Mouse (Mus musculus) right cerebral cortex, postnatal 4 days (tissue): ENCODE measurements around the gene Amot.

Source experiments
- DNase-seq: peaks from one replicate; pipeline ENCODE4 v3.0.0-alpha.2; 2022

The Amot gene

DNA sequence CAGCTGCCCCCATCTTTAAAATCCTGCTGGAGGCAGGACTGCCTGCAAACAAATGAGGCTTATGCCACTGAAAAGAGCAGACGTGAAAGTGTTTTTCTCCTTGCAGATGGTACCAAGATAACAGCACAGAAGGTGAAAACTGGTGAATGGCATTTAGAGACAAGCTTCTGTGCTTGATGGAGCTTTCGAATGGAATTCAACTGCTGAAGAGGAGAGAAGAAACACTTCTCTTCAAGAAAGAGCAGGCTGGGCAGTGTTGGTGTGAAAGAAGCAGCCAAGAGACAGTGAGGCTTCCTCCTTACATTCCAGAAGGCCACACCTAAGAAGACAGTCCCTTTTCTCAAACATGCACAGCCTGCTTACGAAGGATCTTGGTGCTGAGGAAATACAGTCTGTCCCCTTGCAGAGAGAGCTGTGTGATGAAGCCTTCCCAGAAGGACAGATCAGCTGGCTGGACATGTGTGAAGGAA, 27.2 kb downstream of the Amot start:
- no peak for DNase-seq

DNA sequence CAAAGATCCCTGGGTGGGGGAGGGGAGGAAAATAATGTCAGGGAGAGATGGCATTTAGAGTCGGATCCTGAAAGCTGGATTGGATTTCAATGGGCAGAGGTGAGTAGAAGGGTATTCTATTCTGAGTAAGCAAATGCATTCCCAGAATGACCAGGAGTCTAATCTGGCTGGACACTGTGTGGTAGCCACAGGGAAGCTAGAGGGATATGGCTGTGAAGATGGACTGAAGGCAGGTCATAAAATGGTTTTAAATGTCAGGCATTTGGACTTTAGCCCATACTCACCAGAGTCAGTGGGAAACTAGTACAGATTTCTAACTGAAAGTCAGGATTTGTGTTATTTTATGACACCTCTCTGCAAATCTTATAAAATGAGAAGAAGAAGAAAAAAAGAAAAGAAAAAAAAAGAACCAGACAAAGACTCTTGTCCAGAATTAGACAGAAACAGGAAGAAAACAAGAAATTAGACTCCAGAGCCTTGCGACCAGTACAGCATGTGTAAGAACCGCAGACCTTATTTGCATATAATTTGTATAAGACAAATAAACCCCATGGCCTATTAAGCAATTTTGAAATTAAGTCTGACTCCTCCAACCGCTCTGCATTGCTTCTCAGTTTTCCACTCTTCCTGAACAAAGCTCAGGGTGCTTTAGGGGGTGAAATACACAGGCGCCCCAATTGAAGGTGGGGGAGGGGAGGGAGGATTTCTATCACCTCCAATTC, 27.8 kb downstream of the Amot start:
- DNase-seq = no peak

DNA sequence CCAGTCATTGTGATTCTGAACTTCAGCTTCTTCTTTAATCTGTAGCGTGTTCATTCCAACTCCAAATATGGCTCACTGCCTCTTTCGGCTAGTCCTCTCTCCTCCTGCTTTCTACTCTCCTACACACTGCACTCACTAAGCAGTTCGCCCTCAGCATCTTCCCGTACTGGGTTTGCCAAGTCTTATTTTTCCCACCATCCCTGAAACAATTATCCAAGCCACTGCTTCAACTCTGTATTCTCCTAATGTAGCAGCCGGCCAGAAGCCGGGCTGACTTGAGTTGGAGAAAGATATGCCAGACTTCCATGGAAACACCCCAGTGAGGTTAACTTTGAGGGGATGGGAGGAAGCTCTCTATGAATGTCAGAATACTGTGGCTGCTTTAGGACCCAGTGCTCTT, 36.7 kb downstream of the Amot start:
- DNase-seq = no peak

DNA sequence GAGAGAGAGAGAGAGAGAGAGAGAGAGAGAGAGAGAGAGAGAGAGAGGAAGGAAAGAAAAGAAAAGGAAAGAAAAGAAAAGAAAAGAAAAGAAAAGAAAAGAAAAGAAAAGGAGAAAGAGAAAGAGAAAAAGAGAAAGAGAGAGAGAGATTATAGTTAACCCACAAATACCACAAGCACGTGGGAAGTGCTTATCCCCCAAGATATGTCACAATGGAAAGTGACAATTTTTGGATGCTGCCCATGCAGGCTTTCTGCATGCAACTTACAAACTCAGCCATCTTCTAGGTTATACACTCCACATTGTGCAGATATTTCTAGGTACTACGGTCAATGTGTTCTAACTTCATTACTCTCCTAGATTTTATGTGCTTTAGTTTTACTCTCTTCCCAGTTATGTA, 41.5 kb downstream of the Amot start:
- DNase-seq = no peak

DNA sequence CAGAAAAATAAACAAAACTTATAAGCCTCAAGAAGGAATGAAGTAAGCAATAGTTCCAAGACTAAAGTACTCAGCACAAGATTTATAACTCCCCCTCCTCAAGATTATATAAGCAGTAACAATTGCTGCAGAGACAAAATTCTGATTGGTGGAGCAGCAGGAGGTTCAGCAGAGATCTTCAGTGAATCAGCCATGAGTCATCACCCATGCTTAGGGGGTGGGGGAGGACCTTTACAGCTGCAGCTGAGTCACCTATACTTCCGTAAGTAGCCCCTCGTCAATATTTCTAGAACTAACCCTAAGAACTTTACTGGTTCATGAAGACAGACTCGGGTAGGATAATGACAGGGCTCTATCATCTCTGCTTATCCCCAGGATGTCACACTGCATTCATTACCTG, 43.6 kb downstream of the Amot start:
- DNase-seq = no peak

DNA sequence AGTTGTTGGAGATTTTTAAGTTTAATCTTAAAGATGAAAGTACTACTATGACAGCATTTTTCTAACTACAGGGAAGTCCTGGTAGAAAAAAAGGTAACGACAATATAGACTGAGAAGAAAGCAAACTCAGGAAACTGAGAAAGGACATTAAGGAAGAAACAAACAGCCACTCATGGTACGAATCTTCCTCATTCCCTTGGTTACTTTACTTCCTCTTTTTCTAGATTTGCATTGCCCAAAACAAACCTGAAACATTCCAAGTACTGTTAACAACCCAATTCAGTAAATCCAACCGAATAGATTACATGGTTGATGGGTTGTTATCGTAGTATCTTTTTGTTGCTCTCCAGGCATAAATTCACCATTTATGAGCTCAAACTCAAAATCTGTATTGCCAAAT, 48.7 kb downstream of the Amot start:
- no peak for DNase-seq

DNA sequence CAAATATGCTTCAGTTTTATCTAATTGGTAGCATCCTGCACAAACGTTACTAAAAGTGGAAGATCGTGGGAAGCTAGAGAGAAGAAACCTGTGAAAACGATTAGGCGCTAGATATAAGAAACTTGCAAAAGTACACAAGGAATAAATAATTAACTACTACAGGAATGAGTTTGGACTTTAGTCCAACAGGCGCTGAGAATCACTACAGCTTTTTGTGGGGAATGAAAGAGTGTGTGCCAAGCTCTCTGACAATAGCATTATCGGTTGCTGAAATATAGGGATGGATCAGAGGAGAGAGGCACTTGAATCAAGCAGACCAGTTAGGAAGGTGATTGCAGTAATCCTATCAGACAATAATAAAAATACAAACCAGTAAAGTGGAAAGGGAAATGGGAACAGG, 49.4 kb downstream of the Amot start:
- no peak for DNase-seq

DNA sequence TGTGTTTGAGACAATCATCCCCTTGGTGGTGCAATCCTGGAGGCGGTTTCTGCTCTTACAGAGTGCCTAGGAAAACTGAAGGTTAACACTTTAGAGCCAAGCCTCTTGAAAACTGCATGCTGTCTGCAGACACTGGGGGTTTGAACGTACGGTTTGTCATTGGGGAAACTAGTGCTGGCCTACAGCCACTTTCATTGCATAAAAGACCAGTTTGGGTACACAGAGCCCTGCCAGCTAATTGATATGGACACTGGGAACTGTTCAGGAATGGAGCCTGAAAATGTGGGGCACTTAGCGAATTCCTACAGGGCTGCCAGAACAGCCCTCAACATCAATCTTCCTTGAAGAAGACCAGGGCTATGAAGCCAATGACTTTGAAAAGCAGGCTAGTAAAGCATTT, 50.2 kb downstream of the Amot start:
- DNase-seq = no peak

DNA sequence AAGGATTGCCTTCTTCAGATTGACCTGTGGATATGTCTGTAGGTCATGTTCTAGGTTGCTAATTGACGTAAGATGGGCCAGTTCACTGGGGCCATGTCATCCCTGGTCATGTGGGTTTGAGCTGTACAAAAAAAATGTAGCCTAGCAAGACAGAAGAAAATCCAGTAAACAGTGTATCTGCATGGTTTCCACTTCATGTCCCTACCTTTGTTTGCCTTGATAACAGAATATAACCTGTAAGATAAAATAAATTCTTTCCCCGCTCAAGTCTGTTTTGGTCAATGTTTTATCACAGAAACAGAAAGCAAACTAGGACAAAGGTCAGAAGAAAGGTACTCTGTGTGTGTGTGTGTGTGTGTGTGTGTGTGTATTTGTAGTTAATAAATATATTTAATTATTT, 63.5 kb downstream of the Amot start:
- DNase-seq = no peak

DNA sequence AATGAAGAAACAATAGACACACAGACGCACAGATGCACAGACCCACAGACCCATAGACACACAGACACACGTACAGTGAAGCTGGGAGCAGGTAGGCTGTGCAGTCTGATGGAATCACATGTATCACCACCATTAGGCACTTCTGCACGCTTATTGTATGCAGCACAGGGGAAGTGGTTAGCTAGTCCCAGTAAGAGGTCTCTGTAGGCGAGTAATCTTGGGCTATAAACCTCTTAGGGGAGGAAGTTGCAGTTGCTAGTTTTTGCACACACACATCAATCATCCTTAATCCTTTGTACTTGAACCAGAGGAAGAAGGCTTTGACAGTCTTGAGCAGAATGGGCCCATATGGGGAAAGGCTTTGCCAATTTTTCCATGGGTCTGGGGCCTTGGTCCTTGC, 71.3 kb downstream of the Amot start:
- no peak for DNase-seq

DNA sequence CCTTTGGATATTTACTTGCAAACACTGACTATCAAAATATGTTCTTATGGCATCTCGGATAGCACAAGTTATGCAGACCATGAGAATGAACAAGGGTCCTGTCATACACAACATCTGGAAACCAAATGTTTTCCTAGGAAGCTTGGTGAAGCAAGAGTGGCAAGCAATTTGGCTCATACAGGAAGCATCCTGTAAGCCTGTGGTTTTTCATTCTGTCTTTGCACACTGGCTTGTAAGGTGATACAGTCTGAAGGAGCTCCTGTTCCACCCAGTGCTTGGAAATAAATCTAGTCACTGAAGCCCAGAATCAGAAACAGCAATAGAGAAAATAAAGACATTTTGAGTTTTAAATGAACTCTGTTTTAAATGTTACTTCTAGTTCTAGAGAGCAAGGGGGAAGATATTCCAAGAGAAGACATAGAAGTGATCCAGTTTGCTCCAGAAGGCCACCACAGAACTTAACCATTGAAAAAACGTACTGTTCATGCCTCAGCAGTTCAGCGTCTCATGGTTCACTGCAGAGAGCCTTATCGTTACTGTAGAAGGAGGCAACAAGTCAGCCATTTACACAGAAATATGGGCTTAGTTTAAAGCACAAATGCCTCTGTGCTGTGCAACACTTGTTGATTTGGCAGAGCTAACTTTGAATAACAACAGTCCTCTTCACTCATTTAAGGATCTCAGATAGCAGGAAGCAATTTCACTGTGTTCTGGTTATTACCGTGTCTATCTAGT, 74.0 kb downstream of the Amot start:
- no peak for DNase-seq

DNA sequence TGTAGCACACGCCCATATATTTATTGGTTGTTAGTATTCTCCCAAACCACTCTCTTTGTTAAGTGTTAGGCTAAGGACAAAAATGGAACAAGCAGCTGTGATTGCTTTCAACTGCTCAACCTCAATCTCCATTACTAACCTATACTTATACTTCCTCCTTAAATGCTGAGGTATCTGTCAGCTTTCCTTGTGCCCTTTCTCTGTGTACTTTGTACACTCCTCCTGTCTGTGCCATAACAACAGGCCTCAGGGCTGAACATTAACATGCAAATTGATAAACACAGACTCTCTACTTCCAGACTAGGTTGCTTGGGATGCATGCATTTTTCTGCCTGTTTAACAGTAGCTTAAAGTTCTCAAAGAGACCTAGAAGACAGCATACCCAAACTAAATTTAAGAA, 76.2 kb downstream of the Amot start:
- no peak for DNase-seq

DNA sequence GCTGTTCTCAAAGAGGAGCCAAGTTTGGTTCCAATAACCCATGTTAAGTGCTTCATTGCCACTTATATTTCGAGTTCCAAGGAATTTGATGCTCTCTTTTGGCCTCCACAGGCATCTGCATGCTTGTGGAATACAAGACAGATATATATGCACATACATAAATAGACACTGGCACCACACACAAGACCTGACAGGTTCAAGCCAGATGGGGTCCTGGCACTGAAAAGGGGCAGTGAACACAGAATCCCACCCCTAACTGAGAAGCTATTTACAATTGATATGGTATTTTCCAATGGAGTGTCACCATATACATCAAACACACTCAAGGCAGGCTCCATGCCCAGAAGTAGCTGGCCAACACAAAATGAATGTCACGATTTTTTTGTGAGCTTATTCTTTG, 81.0 kb downstream of the Amot start:
- no peak for DNase-seq

DNA sequence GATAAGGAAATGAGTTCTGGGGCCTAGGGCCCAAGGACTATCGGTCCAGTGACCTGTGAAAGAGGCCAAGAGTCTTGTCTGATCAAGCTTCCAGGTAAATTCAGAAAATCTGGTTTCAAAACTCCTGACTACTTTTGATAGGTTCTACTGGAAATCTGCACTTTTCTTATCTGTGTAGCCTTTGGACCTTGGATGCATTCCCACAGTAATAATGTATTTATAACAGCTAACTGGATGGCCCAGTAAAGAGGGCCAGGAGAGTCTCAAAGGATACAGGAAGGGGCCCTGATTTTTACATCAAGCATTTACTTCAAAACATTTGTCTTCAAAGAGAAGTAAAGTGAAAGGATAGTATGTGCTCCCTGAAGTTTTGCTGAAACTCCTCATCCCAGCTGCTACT, 90.7 kb downstream of the Amot start:
- no peak for DNase-seq

DNA sequence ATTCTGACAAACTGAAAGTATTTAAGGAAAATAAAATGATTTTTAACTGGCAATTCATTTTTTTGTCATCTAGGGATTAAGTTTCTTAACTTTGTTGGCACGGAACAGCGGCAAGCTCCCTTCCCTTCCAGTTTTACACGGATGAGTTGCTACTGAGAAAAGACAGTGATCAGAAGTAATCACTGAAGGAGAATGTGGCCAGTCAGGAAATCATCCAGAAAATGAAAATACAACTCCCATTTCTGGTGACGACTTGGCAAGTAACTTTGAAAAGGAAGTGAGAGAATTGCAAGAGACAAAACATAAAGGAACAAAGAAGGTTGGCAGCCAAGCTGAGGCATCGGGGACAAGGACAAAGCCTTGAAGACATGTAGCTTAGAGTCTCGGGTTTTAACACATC, 93.6 kb downstream of the Amot start:
- no peak for DNase-seq

DNA sequence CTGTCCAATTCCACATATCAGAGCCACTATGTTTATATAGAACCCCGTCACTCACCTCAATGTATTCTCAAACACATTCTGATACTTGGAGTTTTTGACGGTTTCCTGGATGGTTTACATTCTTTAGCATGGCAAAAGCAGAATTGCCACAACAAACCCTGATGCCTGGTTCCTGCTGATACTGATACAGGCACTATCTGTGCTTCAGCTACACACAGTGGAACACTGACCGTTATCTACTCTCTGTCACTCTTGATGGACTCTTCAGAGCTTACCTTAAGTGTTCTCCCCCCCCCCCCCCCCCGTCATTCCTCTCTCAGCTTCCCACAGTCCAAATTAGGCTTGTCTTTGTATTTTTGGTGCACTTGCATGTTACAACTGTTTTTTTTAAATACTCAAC, 98.9 kb downstream of the Amot start:
- DNase-seq = no peak

DNA sequence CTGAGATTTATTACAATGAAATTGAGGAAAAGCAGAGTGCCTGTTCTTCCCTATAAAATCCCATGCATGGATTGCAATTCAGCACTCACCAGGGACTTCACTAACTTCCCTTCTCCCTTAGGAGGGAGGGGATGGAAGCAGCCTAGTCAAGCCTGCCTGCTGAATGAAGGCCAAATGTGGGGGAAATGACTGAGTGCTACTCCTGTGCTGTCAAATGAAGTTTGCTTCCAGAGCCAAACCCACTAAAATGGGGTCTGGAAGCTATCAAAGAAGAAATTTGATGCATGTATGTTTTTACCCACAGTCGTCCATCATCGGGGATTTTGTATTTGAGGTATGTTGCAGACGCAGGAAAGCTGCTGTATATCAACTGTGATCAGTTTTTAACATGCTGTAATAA, 103.1 kb downstream of the Amot start:
- DNase-seq = no peak

DNA sequence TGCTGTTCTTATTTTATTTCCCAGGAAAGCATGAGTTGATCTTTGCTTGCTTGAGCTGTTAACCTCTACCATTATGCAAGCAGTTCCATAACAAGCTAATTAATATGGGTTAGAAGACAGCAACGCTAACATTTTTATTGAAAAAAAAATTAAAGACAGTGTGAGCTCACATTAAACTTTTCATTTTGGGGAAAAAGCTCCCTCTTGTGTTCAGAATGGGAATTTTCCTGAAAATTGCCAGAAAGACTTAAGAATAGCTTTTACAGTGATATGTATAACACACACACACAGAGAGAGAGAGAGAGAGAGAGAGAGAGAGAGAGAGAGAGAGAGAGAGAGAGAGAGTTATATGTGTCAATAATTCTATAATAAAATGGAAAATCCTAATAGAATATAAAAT, 105.7 kb downstream of the Amot start:
- DNase-seq = no peak
